Mouse (Mus musculus): Measurements from ENCODE around the gene Dhodh. TPM values are rescaled to one million over a fixed set of nuclear protein-coding genes. Genes with fewer than 3 reads are reported as not detected.

Gene Dhodh
- polyA plus RNA-seq (2014; fragmentation: Nextera tagmentation; extraction: Ambion mirVana): 34.4 and 36.3 TPM in 2 replicates

- under 1% methylated on average over 42 of the region's 42 CpGs for WGBS
- ATAC-seq (ENCODE audit: low FRiP score): peak; percentile 100
- H3K27me3 ChIP-seq (ENCODE audit: control insufficient read depth, insufficient read depth, low read length): no peaks in the 10 kb centered on the region
These were observed at the start of gene Dhodh for GRCm38 (mm10) chr8:109608271-109609152. Gene Dhodh (minus strand): TSS chr8:109608673.

GRCm38 (mm10) chr8:109656860-109657259, 48.4 kb upstream of the Dhodh start:
- no peak overlapping the region for H3K9ac ChIP-seq (ENCODE audit: low read depth, low read length)
- no peak overlapping the region for H3K4me3 ChIP-seq (ENCODE audit: low read depth, low read length)
- no peaks in the 10 kb centered on the region for H3K9me3 ChIP-seq (ENCODE audit: control insufficient read depth, low read length)
- DNase-seq (ENCODE audit: low spot score) (no peak), ATAC-seq (ENCODE audit: low FRiP score) (no peak)
- H3K4me1 ChIP-seq (replicated peaks; ENCODE audit: control insufficient read depth, insufficient read depth, low read length): no peaks in the 10 kb centered on the region
- H3K27me3 ChIP-seq (ENCODE audit: control insufficient read depth, insufficient read depth, low read length): no peaks in the 10 kb centered on the region
- no peak overlapping the region for H3K27ac ChIP-seq (ENCODE audit: low read depth, low read length)
- 86% methylated on average over 3 of the region's 3 CpGs for WGBS
- no peak overlapping the region for H3K4me2 ChIP-seq (replicated peaks; ENCODE audit: low read depth, low read length)
- no peaks in the 10 kb centered on the region for H3K36me3 ChIP-seq (ENCODE audit: control insufficient read depth, insufficient read depth, low read length)

More at GRCm38 (mm10) chr8:109608271-109609152, at the start of gene Dhodh:
- Histone ChIP-seq H3K4me3 (ENCODE audit: low read depth, low read length) (peak within 1 kb of the TSS; percentile 55), H3K36me3 (ENCODE audit: control insufficient read depth, insufficient read depth, low read length) (no peaks in the 10 kb centered on the region), H3K9ac (ENCODE audit: low read depth, low read length) (peak within 1 kb of the TSS; percentile 86), H3K4me2 (replicated peaks; ENCODE audit: low read depth, low read length) (peak within 1 kb of the TSS; percentile 78), H3K27ac (ENCODE audit: low read depth, low read length) (peak within 1 kb of the TSS; percentile 95), H3K9me3 (ENCODE audit: control insufficient read depth, low read length) (no peaks in the 10 kb centered on the region), H3K4me1 (replicated peaks; ENCODE audit: control insufficient read depth, insufficient read depth, low read length) (peaks cover 2% of the 10 kb centered on the region; the same call in 1 of the 2 replicates)
- peak; percentile 94 for DNase-seq (ENCODE audit: low spot score)

- 87% methylated on average over 10 of the region's 10 CpGs for WGBS
- Histone ChIP-seq H3K27me3 (ENCODE audit: control insufficient read depth, insufficient read depth, low read length) (no peaks in the 10 kb centered on the region), H3K36me3 (ENCODE audit: control insufficient read depth, insufficient read depth, low read length) (no peaks in the 10 kb centered on the region), H3K4me3 (ENCODE audit: low read depth, low read length) (no peak overlapping the region), H3K4me2 (replicated peaks; ENCODE audit: low read depth, low read length) (no peak overlapping the region), H3K27ac (ENCODE audit: low read depth, low read length) (no peak overlapping the region), H3K4me1 (replicated peaks; ENCODE audit: control insufficient read depth, insufficient read depth, low read length) (no peaks in the 10 kb centered on the region), H3K9ac (ENCODE audit: low read depth, low read length) (no peak overlapping the region), H3K9me3 (ENCODE audit: control insufficient read depth, low read length) (no peaks in the 10 kb centered on the region)
- DNase-seq (ENCODE audit: low spot score) (no peak), ATAC-seq (ENCODE audit: low FRiP score) (no peak)
These were observed 42.3 kb upstream of the Dhodh start for GRCm38 (mm10) chr8:109650801-109651200.

- no peaks in the 10 kb centered on the region for H3K36me3 ChIP-seq (ENCODE audit: control insufficient read depth, insufficient read depth, low read length)
- ATAC-seq (ENCODE audit: low FRiP score): no peak
- no peaks in the 10 kb centered on the region for H3K4me1 ChIP-seq (replicated peaks; ENCODE audit: control insufficient read depth, insufficient read depth, low read length)
These were observed 40.0 kb upstream of the Dhodh start for GRCm38 (mm10) chr8:109648469-109648868.

GRCm38 (mm10) chr8:109647331-109647730, 38.9 kb upstream of the Dhodh start:
- Histone ChIP-seq H3K9ac (ENCODE audit: low read depth, low read length) (no peak overlapping the region), H3K9me3 (ENCODE audit: control insufficient read depth, low read length) (no peaks in the 10 kb centered on the region), H3K36me3 (ENCODE audit: control insufficient read depth, insufficient read depth, low read length) (no peaks in the 10 kb centered on the region), H3K4me1 (replicated peaks; ENCODE audit: control insufficient read depth, insufficient read depth, low read length) (no peaks in the 10 kb centered on the region), H3K27me3 (ENCODE audit: control insufficient read depth, insufficient read depth, low read length) (no peaks in the 10 kb centered on the region), H3K4me2 (replicated peaks; ENCODE audit: low read depth, low read length) (no peak overlapping the region), H3K27ac (ENCODE audit: low read depth, low read length) (no peak overlapping the region), H3K4me3 (ENCODE audit: low read depth, low read length) (no peak overlapping the region)
- WGBS: 81% methylated on average over 11 of the region's 11 CpGs
- no peak for DNase-seq (ENCODE audit: low spot score)
- no peak for ATAC-seq (ENCODE audit: low FRiP score)

More at GRCm38 (mm10) chr8:109648469-109648868, 40.0 kb upstream of the Dhodh start:
- Histone ChIP-seq H3K27me3 (ENCODE audit: control insufficient read depth, insufficient read depth, low read length) (no peaks in the 10 kb centered on the region), H3K9ac (ENCODE audit: low read depth, low read length) (no peak overlapping the region), H3K4me3 (ENCODE audit: low read depth, low read length) (no peak overlapping the region), H3K4me2 (replicated peaks; ENCODE audit: low read depth, low read length) (no peak overlapping the region), H3K9me3 (ENCODE audit: control insufficient read depth, low read length) (no peaks in the 10 kb centered on the region), H3K27ac (ENCODE audit: low read depth, low read length) (no peak overlapping the region)
- WGBS: 82% methylated on average over 7 of the region's 7 CpGs
- DNase-seq (ENCODE audit: low spot score): no peak

- ATAC-seq (ENCODE audit: low FRiP score) (no peak), DNase-seq (ENCODE audit: low spot score) (no peak)
- H3K9me3 ChIP-seq (ENCODE audit: control insufficient read depth, low read length): no peaks in the 10 kb centered on the region
- 83% methylated on average over 5 of the region's 5 CpGs for WGBS
- no peaks in the 10 kb centered on the region for H3K36me3 ChIP-seq (ENCODE audit: control insufficient read depth, insufficient read depth, low read length)
- no peaks in the 10 kb centered on the region for H3K4me1 ChIP-seq (replicated peaks; ENCODE audit: control insufficient read depth, insufficient read depth, low read length)
- no peak overlapping the region for H3K27ac ChIP-seq (ENCODE audit: low read depth, low read length)
- H3K4me3 ChIP-seq (ENCODE audit: low read depth, low read length): no peak overlapping the region
- H3K4me2 ChIP-seq (replicated peaks; ENCODE audit: low read depth, low read length): no peak overlapping the region
- no peaks in the 10 kb centered on the region for H3K27me3 ChIP-seq (ENCODE audit: control insufficient read depth, insufficient read depth, low read length)
- no peak overlapping the region for H3K9ac ChIP-seq (ENCODE audit: low read depth, low read length)
These were observed 32.8 kb upstream of the Dhodh start for GRCm38 (mm10) chr8:109641236-109641635.

GRCm38 (mm10) chr8:109640410-109640809, 31.9 kb upstream of the Dhodh start:
- no peak overlapping the region for H3K27ac ChIP-seq (ENCODE audit: low read depth, low read length)
- no peak for DNase-seq (ENCODE audit: low spot score)
- H3K4me3 ChIP-seq (ENCODE audit: low read depth, low read length): no peak overlapping the region
- no peaks in the 10 kb centered on the region for H3K4me1 ChIP-seq (replicated peaks; ENCODE audit: control insufficient read depth, insufficient read depth, low read length)
- no peak overlapping the region for H3K9ac ChIP-seq (ENCODE audit: low read depth, low read length)
- no peaks in the 10 kb centered on the region for H3K36me3 ChIP-seq (ENCODE audit: control insufficient read depth, insufficient read depth, low read length)
- ATAC-seq (ENCODE audit: low FRiP score): no peak
- no peaks in the 10 kb centered on the region for H3K27me3 ChIP-seq (ENCODE audit: control insufficient read depth, insufficient read depth, low read length)
- no peak overlapping the region for H3K4me2 ChIP-seq (replicated peaks; ENCODE audit: low read depth, low read length)
- H3K9me3 ChIP-seq (ENCODE audit: control insufficient read depth, low read length): no peaks in the 10 kb centered on the region
- WGBS: 67% methylated on average over 7 of the region's 7 CpGs

GRCm38 (mm10) chr8:109638851-109639250, 30.4 kb upstream of the Dhodh start:
- no peak for ATAC-seq (ENCODE audit: low FRiP score)
- WGBS: 83% methylated on average over 5 of the region's 5 CpGs
- no peaks in the 10 kb centered on the region for H3K36me3 ChIP-seq (ENCODE audit: control insufficient read depth, insufficient read depth, low read length)
- no peak overlapping the region for H3K9ac ChIP-seq (ENCODE audit: low read depth, low read length)
- no peaks in the 10 kb centered on the region for H3K27me3 ChIP-seq (ENCODE audit: control insufficient read depth, insufficient read depth, low read length)
- H3K27ac ChIP-seq (ENCODE audit: low read depth, low read length): no peak overlapping the region
- no peak overlapping the region for H3K4me2 ChIP-seq (replicated peaks; ENCODE audit: low read depth, low read length)
- no peaks in the 10 kb centered on the region for H3K4me1 ChIP-seq (replicated peaks; ENCODE audit: control insufficient read depth, insufficient read depth, low read length)
- DNase-seq (ENCODE audit: low spot score): no peak
- H3K9me3 ChIP-seq (ENCODE audit: control insufficient read depth, low read length): no peaks in the 10 kb centered on the region
- H3K4me3 ChIP-seq (ENCODE audit: low read depth, low read length): no peak overlapping the region

GRCm38 (mm10) chr8:109635146-109635545, 26.7 kb upstream of the Dhodh start:
- Histone ChIP-seq H3K4me1 (replicated peaks; ENCODE audit: control insufficient read depth, insufficient read depth, low read length) (no peaks in the 10 kb centered on the region), H3K9me3 (ENCODE audit: control insufficient read depth, low read length) (no peaks in the 10 kb centered on the region), H3K27ac (ENCODE audit: low read depth, low read length) (no peak overlapping the region), H3K4me3 (ENCODE audit: low read depth, low read length) (no peak overlapping the region), H3K36me3 (ENCODE audit: control insufficient read depth, insufficient read depth, low read length) (no peaks in the 10 kb centered on the region), H3K27me3 (ENCODE audit: control insufficient read depth, insufficient read depth, low read length) (no peaks in the 10 kb centered on the region), H3K4me2 (replicated peaks; ENCODE audit: low read depth, low read length) (no peak overlapping the region), H3K9ac (ENCODE audit: low read depth, low read length) (no peak overlapping the region)
- no peak for DNase-seq (ENCODE audit: low spot score)
- ATAC-seq (ENCODE audit: low FRiP score): no peak
- WGBS: 93% methylated on average over 8 of the region's 8 CpGs

All from hindbrain, embryonic 11.5 days (tissue).